Mouse (Mus musculus) CH12F3 (cell line): Measurements from ENCODE around the gene Ednrb.

Experiments
- in situ Hi-C: fragments of 300-500 bp; cut with MboI; formaldehyde crosslinking; loops from 2 replicates; pipeline ENCODE4 v1.14.3; 2020; ENCODE audit warnings: low sequenced_read_pairs

Gene Ednrb

GRCm38 (mm10) chr14:103769319-103770245 is 74.6 kb downstream of the Ednrb start:
- in situ Hi-C loops: no loop called here

GRCm38 (mm10) chr14:103767488-103767887 is 76.7 kb downstream of the Ednrb start:
- in situ Hi-C loops: no loop called here
